Mouse (Mus musculus) CH12.LX (cell line): ENCODE results near the gene Foxp1. TPM values are rescaled to one million over a fixed set of nuclear protein-coding genes. Genes with fewer than 3 reads are reported as not detected.

Experiments
- DNase-seq: peaks from one replicate; pipeline ENCODE4 v3.0.0-alpha.2; 2013; ENCODE audit errors: extremely low read depth
- H3K27ac ChIP-seq: 2 replicates; pipeline ENCODE4 v1.5.1; 2012; ENCODE audit warnings: low read depth, mild to moderate bottlenecking, control low read depth, moderate library complexity; ENCODE audit not compliant: insufficient read depth
- H3K27me3 ChIP-seq: replicated peaks from 2 replicates; pipeline ENCODE3; 2012; ENCODE audit warnings: inconsistent platforms
- H3K36me3 ChIP-seq, 2 experiments: replicated peaks in 1 of 2; 2 replicates each; pipeline versions ENCODE3 to v1.6.1; 2012; ENCODE audit warnings: inconsistent platforms in 1 of 2, low read length in 1 of 2, mild to moderate bottlenecking in 1 of 2, mixed read lengths in 1 of 2, moderate library complexity in 1 of 2; ENCODE audit not compliant: control insufficient read depth in 1 of 2, insufficient read depth in 1 of 2
- H3K4me1 ChIP-seq, 2 experiments: 2 replicates each; pipeline ENCODE4 v1.6.1; 2012; ENCODE audit warnings: inconsistent platforms in 1 of 2, moderate library complexity in 1 of 2; ENCODE audit not compliant: insufficient read depth in 2 of 2, control insufficient read depth in 1 of 2
- H3K4me2 ChIP-seq: 2 replicates; pipeline ENCODE4 v1.6.1; 2012; ENCODE audit warnings: low read depth, mild to moderate bottlenecking, control low read depth; ENCODE audit not compliant: poor library complexity, insufficient read depth, severe bottlenecking
- H3K4me3 ChIP-seq, 3 experiments: fragments of 150-350 bp in 1 of 3; sonication (generic) in 1 of 3; replicated peaks in 1 of 3; 2 replicates each; pipeline versions ENCODE3 to v1.5.1; 2011 to 2012; ENCODE audit warnings: low read depth in 2 of 3, low read length in 2 of 3, mild to moderate bottlenecking in 2 of 3, moderate library complexity in 2 of 3, control low read depth in 1 of 3, improper control_type of control experiment in 1 of 3, inconsistent platforms in 1 of 3, mixed read lengths in 1 of 3; ENCODE audit not compliant: poor library complexity in 1 of 3
- H3K79me2 ChIP-seq: replicated peaks from 2 replicates; pipeline ENCODE4 v1.6.1; 2012; ENCODE audit warnings: mild to moderate bottlenecking, moderate library complexity; ENCODE audit not compliant: control insufficient read depth, poor library complexity, insufficient read depth, severe bottlenecking; ENCODE audit errors: extremely low read depth
- H3K9ac ChIP-seq: 2 replicates; pipeline ENCODE4 v1.6.1; 2012; ENCODE audit warnings: low read depth, mild to moderate bottlenecking, control low read depth, moderate library complexity; ENCODE audit not compliant: insufficient read depth
- H3K9me3 ChIP-seq: replicated peaks from 2 replicates; pipeline ENCODE3; 2012; ENCODE audit warnings: low read length, inconsistent platforms, mixed read lengths
- BHLHE40 ChIP-seq: IDR thresholded peaks from 2 replicates; pipeline ENCODE4 v1.6.1; 2011; ENCODE audit warnings: mild to moderate bottlenecking, low read depth, low read length, improper control_type of control experiment
- CTCF ChIP-seq, 2 experiments: IDR thresholded peaks in 1 of 2; conservative IDR thresholded peaks in 1 of 2; 2 replicates each; pipeline ENCODE4 v1.5.1; 2011 to 2012; ENCODE audit warnings: low read depth in 2 of 2, low read length in 2 of 2, improper control_type of control experiment in 1 of 2, inconsistent platforms in 1 of 2, mild to moderate bottlenecking in 1 of 2, moderate library complexity in 1 of 2
- E2F4 ChIP-seq: IDR thresholded peaks from 2 replicates; pipeline ENCODE4 v1.6.1; 2011; ENCODE audit warnings: low read depth, low read length, improper control_type of control experiment; ENCODE audit not compliant: insufficient replicate concordance
- ELF1 ChIP-seq: IDR thresholded peaks from 2 replicates; pipeline ENCODE4 v1.6.1; 2014; ENCODE audit warnings: low read depth, mild to moderate bottlenecking, inconsistent platforms, low read length, improper control_type of control experiment
- EP300 ChIP-seq: IDR thresholded peaks from 2 replicates; pipeline ENCODE4 v1.6.1; 2011; ENCODE audit warnings: low read length, improper control_type of control experiment
- ETS1 ChIP-seq: conservative IDR thresholded peaks from 2 replicates; pipeline ENCODE4 v1.6.1; 2012; ENCODE audit warnings: low read depth, mild to moderate bottlenecking, inconsistent platforms, low read length, improper control_type of control experiment, moderate library complexity
- GABPA ChIP-seq: IDR thresholded peaks from 2 replicates; pipeline ENCODE4 v1.6.1; 2012; ENCODE audit warnings: low read depth, low read length, improper control_type of control experiment, inconsistent platforms; ENCODE audit not compliant: insufficient replicate concordance
- HCFC1 ChIP-seq: IDR thresholded peaks from 2 replicates; pipeline ENCODE4 v1.6.1; 2012; ENCODE audit warnings: low read depth, mild to moderate bottlenecking, inconsistent platforms, low read length, improper control_type of control experiment
- JUND ChIP-seq: conservative IDR thresholded peaks from 2 replicates; pipeline ENCODE4 v1.6.1; 2011; ENCODE audit warnings: low read depth, low read length, improper control_type of control experiment
- KAT2A ChIP-seq: IDR thresholded peaks from 2 replicates; pipeline ENCODE4 v1.6.1; 2012; ENCODE audit warnings: low read length, improper control_type of control experiment, inconsistent platforms; ENCODE audit not compliant: insufficient replicate concordance
- MAFK ChIP-seq: IDR thresholded peaks from 2 replicates; pipeline ENCODE4 v1.6.1; 2011; ENCODE audit warnings: low read length, improper control_type of control experiment; ENCODE audit not compliant: insufficient replicate concordance
- MAZ ChIP-seq: IDR thresholded peaks from 2 replicates; pipeline ENCODE4 v1.6.1; 2012; ENCODE audit warnings: low read depth, mild to moderate bottlenecking, inconsistent platforms, low read length, improper control_type of control experiment, moderate library complexity
- NELFE ChIP-seq: IDR thresholded peaks from 2 replicates; pipeline ENCODE4 v1.6.1; 2011; ENCODE audit warnings: low read depth, low read length, improper control_type of control experiment
- POLR2AphosphoS2 ChIP-seq: IDR thresholded peaks from 2 replicates; pipeline ENCODE4 v1.6.1; 2011; ENCODE audit warnings: low read depth, low read length, improper control_type of control experiment
- RAD21 ChIP-seq: IDR thresholded peaks from 2 replicates; pipeline ENCODE4 v1.6.1; 2011; ENCODE audit warnings: low read depth, mild to moderate bottlenecking, low read length, improper control_type of control experiment, moderate library complexity
- SIN3A ChIP-seq: IDR thresholded peaks from 2 replicates; pipeline ENCODE4 v1.6.1; 2012; ENCODE audit warnings: low read length, improper control_type of control experiment, inconsistent platforms
- TBP ChIP-seq: conservative IDR thresholded peaks from 2 replicates; pipeline ENCODE4 v1.6.1; 2011; ENCODE audit warnings: low read depth, low read length, improper control_type of control experiment
- TCF12 ChIP-seq: IDR thresholded peaks from 2 replicates; pipeline ENCODE4 v1.6.1; 2014; ENCODE audit warnings: low read depth, mild to moderate bottlenecking, inconsistent platforms, low read length, improper control_type of control experiment
- UBTF ChIP-seq: IDR thresholded peaks from 2 replicates; pipeline ENCODE4 v1.6.1; 2012; ENCODE audit warnings: low read depth, mild to moderate bottlenecking, inconsistent platforms, low read length, improper control_type of control experiment, moderate library complexity
- USF2 ChIP-seq: conservative IDR thresholded peaks from 2 replicates; pipeline ENCODE4 v1.6.1; 2011; ENCODE audit warnings: low read depth, low read length, improper control_type of control experiment
- ZC3H11A ChIP-seq: IDR thresholded peaks from 2 replicates; pipeline ENCODE4 v1.6.1; 2012; ENCODE audit warnings: low read depth, mild to moderate bottlenecking, inconsistent platforms, low read length, improper control_type of control experiment
- ZKSCAN1 ChIP-seq: IDR thresholded peaks from 2 replicates; pipeline ENCODE4 v1.6.1; 2012; ENCODE audit warnings: low read depth, inconsistent platforms, low read length, improper control_type of control experiment, borderline replicate concordance
- ZMIZ1 ChIP-seq: IDR thresholded peaks from 2 replicates; pipeline ENCODE4 v1.6.1; 2012; ENCODE audit warnings: low read depth, mild to moderate bottlenecking, inconsistent platforms, low read length, improper control_type of control experiment
- ZNF384 ChIP-seq: IDR thresholded peaks from 2 replicates; pipeline ENCODE4 v1.6.1; 2012; ENCODE audit warnings: low read depth, low read length, improper control_type of control experiment, inconsistent platforms
- dilution Hi-C: fragments of 300-500 bp; cut with MboI; formaldehyde crosslinking; loops from 2 replicates; pipeline ENCODE4 v1.14.3; 2020; ENCODE audit warnings: low sequenced_read_pairs; ENCODE audit not compliant: extremely low pct_unique_long_range_greater_than_20kb, extremely low pct_ligation_motif_present
- in situ Hi-C: fragments of 300-500 bp; cut with MboI; formaldehyde crosslinking; loops from 3 replicates; pipeline ENCODE4 v1.14.3; 2019; ENCODE audit warnings: low sequenced_read_pairs, low pct_ligation_motif_present, low pct_unique_long_range_greater_than_20kb, mixed read lengths
- polyA plus RNA-seq: library from polyadenylated mRNA; unstranded; fragments of >175 nt; gene quantifications from 2 replicates; pipeline ENCODE4 v1.2.1, GENCODE M21; 2012; ENCODE audit warnings: low read depth; ENCODE audit not compliant: insufficient read length
- total RNA-seq, 2 experiments: library from RNA; depleted of rRNA; stranded (reverse); fragments of 300-350 nt in 1 of 2; fragments of >200 nt in 1 of 2; gene quantifications; 2 replicates each; pipeline ENCODE4 v1.2.3; 2012 to 2014

The Foxp1 gene
- total and polyA plus RNA-seq, 3 experiments, result 66.5 to 105 (median 87.4) TPM

- dilution Hi-C loops, result no loop called here
- H3K27me3 ChIP-seq, result no peaks in the 10 kb centered on the region
- no peaks in the 10 kb centered on the region for H3K79me2 ChIP-seq
- H3K4me2 ChIP-seq, result no peak overlapping the region
- H3K9ac ChIP-seq, result no peak overlapping the region
- TF ChIP-seq CTCF (conservative IDR thresholded peaks at IDR 0.05 in 1 of 2, IDR thresholded peaks at IDR 0.05 in 1 of 2; ENCODE audit: low read depth in 2 of 2, low read length in 2 of 2), result no peak
- no peak for TF ChIP-seq TBP
- TF ChIP-seq BHLHE40, result no peak
- TF ChIP-seq E2F4, result no peak
- no peak for TF ChIP-seq TCF12
- no peak for TF ChIP-seq MAZ
- no peak for TF ChIP-seq NELFE
- TF ChIP-seq JUND, result no peak
- no peak for TF ChIP-seq ZC3H11A
- TF ChIP-seq GABPA, result no peak
- TF ChIP-seq ELF1, result no peak
- TF ChIP-seq ZMIZ1, result no peak
- no peak for TF ChIP-seq EP300
- no peak for TF ChIP-seq ZNF384
- no peak overlapping the region for H3K4me3 ChIP-seq
- peaks cover 0 to 4% of the 10 kb centered on the region in 2 experiments for H3K36me3 ChIP-seq
- no peak overlapping the region for H3K27ac ChIP-seq
- no peaks in the 10 kb centered on the region; a peak in 1 of 4 replicates for H3K4me1 ChIP-seq
- no peak for DNase-seq
- no peaks in the 10 kb centered on the region for H3K9me3 ChIP-seq
- in situ Hi-C loops, result no loop called here
Observed at GRCm38 (mm10) chr6:99118534-99118933, 404.0 kb downstream of the Foxp1 start.

GRCm38 (mm10) chr6:99117411-99117810 is 405.1 kb downstream of the Foxp1 start:
- no peak for DNase-seq
- no peaks in the 10 kb centered on the region; a peak in 1 of 4 replicates for H3K4me1 ChIP-seq
- H3K9ac ChIP-seq, result no peak overlapping the region
- no peak for TF ChIP-seq UBTF
- no peak for TF ChIP-seq USF2
- TF ChIP-seq SIN3A, result no peak
- no peak for TF ChIP-seq RAD21
- no peak for TF ChIP-seq ZKSCAN1
- TF ChIP-seq MAFK, result no peak
- TF ChIP-seq ZC3H11A, result no peak
- no peak for TF ChIP-seq MAZ
- TF ChIP-seq POLR2AphosphoS2, result no peak
- TF ChIP-seq TBP, result no peak
- no peak for TF ChIP-seq TCF12
- no peak for TF ChIP-seq HCFC1
- no peak for TF ChIP-seq JUND
- TF ChIP-seq ETS1, result no peak
- TF ChIP-seq KAT2A, result no peak
- no peak for TF ChIP-seq CTCF (conservative IDR thresholded peaks at IDR 0.05 in 1 of 2, IDR thresholded peaks at IDR 0.05 in 1 of 2; ENCODE audit: low read depth in 2 of 2, low read length in 2 of 2)
- H3K27ac ChIP-seq, result no peak overlapping the region
- in situ Hi-C loops, result no loop called here
- H3K27me3 ChIP-seq, result no peaks in the 10 kb centered on the region
- H3K9me3 ChIP-seq, result no peaks in the 10 kb centered on the region
- dilution Hi-C loops, result no loop called here
- no peak overlapping the region for H3K4me2 ChIP-seq
- peaks cover 0 to 4% of the 10 kb centered on the region in 2 experiments for H3K36me3 ChIP-seq
- H3K4me3 ChIP-seq, result no peak overlapping the region
- H3K79me2 ChIP-seq, result no peaks in the 10 kb centered on the region
